Mouse (Mus musculus): ENCODE measurements around the gene Arrb1. TPM values are rescaled to one million over a fixed set of nuclear protein-coding genes. Genes with fewer than 3 reads are reported as not detected.

Arrb1 gene
- polyA plus RNA-seq, 1 experiment, result 63.2 TPM

GRCm38 (mm10) chr7:99538421-99538820 is 3.2 kb downstream of the Arrb1 start:
- TF ChIP-seq POLR2A (IDR thresholded peaks at IDR 0.05; ENCODE audit: borderline replicate concordance, extremely low read depth, insufficient read depth, insufficient read length, poor library complexity, severe bottlenecking), result no peak
- no peak for TF ChIP-seq CTCF (IDR thresholded peaks at IDR 0.05; ENCODE audit: borderline replicate concordance, extremely low read depth, insufficient read depth, insufficient read length)
- DNase-seq (ENCODE audit: low read depth), result no peak

- TF ChIP-seq POLR2A (IDR thresholded peaks at IDR 0.05; ENCODE audit: borderline replicate concordance, extremely low read depth, insufficient read depth, insufficient read length, poor library complexity, severe bottlenecking) (no peak), CTCF (IDR thresholded peaks at IDR 0.05; ENCODE audit: borderline replicate concordance, extremely low read depth, insufficient read depth, insufficient read length) (no peak)
- no peak for DNase-seq (ENCODE audit: low read depth)
Measured at GRCm38 (mm10) chr7:99539201-99539891, 4.1 kb downstream of the Arrb1 start.

GRCm38 (mm10) chr7:99540016-99540415 is 4.8 kb downstream of the Arrb1 start:
- no peak for DNase-seq (ENCODE audit: low read depth)
- TF ChIP-seq POLR2A (IDR thresholded peaks at IDR 0.05; ENCODE audit: borderline replicate concordance, extremely low read depth, insufficient read depth, insufficient read length, poor library complexity, severe bottlenecking) (no peak), CTCF (IDR thresholded peaks at IDR 0.05; ENCODE audit: borderline replicate concordance, extremely low read depth, insufficient read depth, insufficient read length) (no peak)

- DNase-seq (ENCODE audit: low read depth), result no peak
- TF ChIP-seq POLR2A (IDR thresholded peaks at IDR 0.05; ENCODE audit: borderline replicate concordance, extremely low read depth, insufficient read depth, insufficient read length, poor library complexity, severe bottlenecking) (no peak), CTCF (IDR thresholded peaks at IDR 0.05; ENCODE audit: borderline replicate concordance, extremely low read depth, insufficient read depth, insufficient read length) (no peak)
Measured at GRCm38 (mm10) chr7:99541204-99541603, 5.9 kb downstream of the Arrb1 start.

GRCm38 (mm10) chr7:99544272-99544671 is 9.0 kb downstream of the Arrb1 start:
- peak; percentile 63 for DNase-seq (ENCODE audit: low read depth)
- no peak for TF ChIP-seq POLR2A (IDR thresholded peaks at IDR 0.05; ENCODE audit: borderline replicate concordance, extremely low read depth, insufficient read depth, insufficient read length, poor library complexity, severe bottlenecking)

- DNase-seq (ENCODE audit: low read depth), result peak; percentile 79
- TF ChIP-seq CTCF (IDR thresholded peaks at IDR 0.05; ENCODE audit: borderline replicate concordance, extremely low read depth, insufficient read depth, insufficient read length), result no peak
- TF ChIP-seq POLR2A (IDR thresholded peaks at IDR 0.05; ENCODE audit: borderline replicate concordance, extremely low read depth, insufficient read depth, insufficient read length, poor library complexity, severe bottlenecking), result no peak
Measured at GRCm38 (mm10) chr7:99545885-99546745, 10.8 kb downstream of the Arrb1 start.

GRCm38 (mm10) chr7:99547584-99548487 is 12.6 kb downstream of the Arrb1 start:
- DNase-seq (ENCODE audit: low read depth), result no peak
- no peak for TF ChIP-seq POLR2A (IDR thresholded peaks at IDR 0.05; ENCODE audit: borderline replicate concordance, extremely low read depth, insufficient read depth, insufficient read length, poor library complexity, severe bottlenecking)

DNA sequence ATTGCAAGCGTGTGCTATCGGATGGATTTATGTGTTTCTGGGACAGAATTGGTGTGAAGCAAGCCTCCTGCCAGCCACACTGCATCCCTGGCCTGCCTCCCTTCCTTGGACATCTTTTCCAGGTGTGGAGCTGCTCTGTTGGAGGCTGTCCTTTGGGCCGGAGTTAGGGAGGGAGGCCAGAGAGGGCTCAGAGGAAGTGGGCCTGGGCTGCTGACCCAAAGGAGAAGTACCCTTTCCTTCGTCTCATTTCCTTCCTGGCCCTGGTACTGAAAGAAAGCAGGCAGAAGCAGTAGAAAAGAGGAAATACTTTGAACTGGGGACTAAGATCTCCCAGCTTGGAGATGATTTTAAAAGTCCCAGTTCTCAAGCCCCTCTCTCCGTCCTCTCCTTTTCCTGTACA is 14.4 kb downstream of the Arrb1 start:
- TF ChIP-seq POLR2A (IDR thresholded peaks at IDR 0.05; ENCODE audit: borderline replicate concordance, extremely low read depth, insufficient read depth, insufficient read length, poor library complexity, severe bottlenecking) (no peak), CTCF (IDR thresholded peaks at IDR 0.05; ENCODE audit: borderline replicate concordance, extremely low read depth, insufficient read depth, insufficient read length) (no peak)
- DNase-seq (ENCODE audit: low read depth), result no peak

DNA sequence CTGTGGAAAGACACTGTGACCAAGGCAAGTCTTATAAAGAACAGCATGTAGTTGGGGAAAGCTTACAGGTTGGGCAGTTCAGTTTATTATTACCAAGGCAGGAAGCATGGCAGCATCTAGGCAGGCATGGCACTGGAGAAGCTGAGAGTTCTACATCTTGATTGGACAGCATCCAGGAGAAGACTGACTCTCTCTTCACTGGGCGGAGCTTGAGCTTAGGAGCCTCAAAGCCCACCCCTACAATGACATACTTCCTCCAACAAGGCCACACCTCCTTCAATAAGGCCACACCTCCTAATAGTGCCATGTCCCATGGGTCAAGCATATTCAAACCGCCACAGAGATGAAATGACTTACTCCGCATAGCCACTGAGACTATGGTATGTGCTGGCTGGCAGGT is 16.4 kb downstream of the Arrb1 start:
- no peak for TF ChIP-seq POLR2A (IDR thresholded peaks at IDR 0.05; ENCODE audit: borderline replicate concordance, extremely low read depth, insufficient read depth, insufficient read length, poor library complexity, severe bottlenecking)
- no peak for TF ChIP-seq CTCF (IDR thresholded peaks at IDR 0.05; ENCODE audit: borderline replicate concordance, extremely low read depth, insufficient read depth, insufficient read length)
- no peak for DNase-seq (ENCODE audit: low read depth)

- DNase-seq (ENCODE audit: low read depth), result no peak
- TF ChIP-seq POLR2A (IDR thresholded peaks at IDR 0.05; ENCODE audit: borderline replicate concordance, extremely low read depth, insufficient read depth, insufficient read length, poor library complexity, severe bottlenecking) (no peak), CTCF (IDR thresholded peaks at IDR 0.05; ENCODE audit: borderline replicate concordance, extremely low read depth, insufficient read depth, insufficient read length) (no peak)
Measured at GRCm38 (mm10) chr7:99553222-99553884, 18.1 kb downstream of the Arrb1 start.

DNA sequence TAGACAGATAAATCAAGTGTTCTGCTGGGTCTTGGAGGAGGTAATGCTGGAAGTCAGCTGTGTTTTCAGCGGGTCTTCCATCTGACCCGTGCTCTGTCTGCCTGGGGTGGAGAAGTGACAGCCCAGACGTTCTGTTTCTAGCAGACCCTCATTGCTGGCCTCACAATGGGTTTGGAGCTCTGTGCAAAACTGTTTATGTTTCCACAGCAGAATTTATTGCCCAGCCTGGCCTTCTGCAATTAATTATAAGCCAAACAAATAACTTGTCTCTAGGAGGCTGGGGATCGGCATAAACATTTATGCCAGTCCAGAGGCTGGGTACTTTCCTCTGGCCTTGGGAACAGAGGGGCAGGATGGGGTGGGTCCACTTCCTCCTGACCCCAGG is 18.6 kb downstream of the Arrb1 start:
- no peak for DNase-seq (ENCODE audit: low read depth)
- TF ChIP-seq CTCF (IDR thresholded peaks at IDR 0.05; ENCODE audit: borderline replicate concordance, extremely low read depth, insufficient read depth, insufficient read length), result no peak
- no peak for TF ChIP-seq POLR2A (IDR thresholded peaks at IDR 0.05; ENCODE audit: borderline replicate concordance, extremely low read depth, insufficient read depth, insufficient read length, poor library complexity, severe bottlenecking)
